Mouse (Mus musculus) liver, embryonic 11.5 days (tissue): ENCODE data around the gene S100a2. TPM values are rescaled to one million over a fixed set of nuclear protein-coding genes. Genes with fewer than 3 reads are reported as not detected.
A peak's percentile ranks its signal among the peaks of the same experiment; 100 is the strongest.

Experiments used
- ATAC-seq: fragments of 200-750 bp; cut with Nextera tagmentation; replicated peaks from 2 replicates; pipeline ENCODE4 v1.8.0; 2017; ENCODE audit warnings: moderate number of reproducible peaks, mild to moderate bottlenecking, moderate TSS enrichment, moderate library complexity; ENCODE audit not compliant: low FRiP score
- DNase-seq: peaks from one replicate; pipeline ENCODE4 v3.0.0-alpha.2; 2017; ENCODE audit warnings: low spot score
- H3K27ac ChIP-seq: fragments of 300-500 bp; sonication (generic); 2 replicates; pipeline ENCODE4 v1.5.1; 2014; ENCODE audit warnings: mild to moderate bottlenecking, low read depth, low read length, control low read depth
- H3K27me3 ChIP-seq: fragments of 300-500 bp; sonication (generic); replicated peaks from 2 replicates; pipeline ENCODE4 v1.6.1; 2014; ENCODE audit warnings: low read length, mixed read lengths; ENCODE audit not compliant: control insufficient read depth, insufficient read depth
- H3K36me3 ChIP-seq: fragments of 300-500 bp; sonication (generic); 2 replicates; pipeline ENCODE4 v1.6.1; 2014; ENCODE audit warnings: mild to moderate bottlenecking, low read length, moderate library complexity, mixed read lengths; ENCODE audit not compliant: control insufficient read depth, insufficient read depth
- H3K4me1 ChIP-seq: fragments of 300-500 bp; sonication (generic); replicated peaks from 2 replicates; pipeline ENCODE4 v1.6.1; 2014; ENCODE audit warnings: low read length, mixed read lengths; ENCODE audit not compliant: control insufficient read depth, insufficient read depth
- H3K4me2 ChIP-seq: fragments of 300-500 bp; sonication (generic); 2 replicates; pipeline ENCODE4 v1.6.1; 2014; ENCODE audit warnings: mild to moderate bottlenecking, control low read depth, moderate library complexity
- H3K4me3 ChIP-seq: fragments of 300-500 bp; sonication (generic); 2 replicates; pipeline ENCODE4 v1.5.1; 2014; ENCODE audit warnings: low read depth, low read length, control low read depth
- H3K9ac ChIP-seq: fragments of 300-500 bp; sonication (generic); 2 replicates; pipeline ENCODE4 v1.6.1; 2014; ENCODE audit warnings: low read depth, low read length, control low read depth
- H3K9me3 ChIP-seq: fragments of 300-500 bp; sonication (generic); 2 replicates; pipeline ENCODE4 v1.6.1; 2016; ENCODE audit warnings: low read length, inconsistent platforms, mixed read lengths; ENCODE audit not compliant: control insufficient read depth
- WGBS: fragments of 180-500 bp; shearing (Covaris S2); extraction: QIAGEN DNeasy Blood & Tissue Kit; methylation state at CpG from one replicate; pipeline ENCODE4 v1.1.7; 2014; 5-methylcytosine and 5-hydroxymethylcytosine counted together
- polyA plus RNA-seq: library from polyadenylated mRNA; unstranded; fragments of >200 nt; fragmentation: Nextera tagmentation; extraction: Ambion mirVana; gene quantifications from 2 replicates; pipeline ENCODE4 v1.2.1, GENCODE M21; 2014

Gene S100a2
- polyA plus RNA-seq, 1 experiment from 2014 or later = not detected

DNA sequence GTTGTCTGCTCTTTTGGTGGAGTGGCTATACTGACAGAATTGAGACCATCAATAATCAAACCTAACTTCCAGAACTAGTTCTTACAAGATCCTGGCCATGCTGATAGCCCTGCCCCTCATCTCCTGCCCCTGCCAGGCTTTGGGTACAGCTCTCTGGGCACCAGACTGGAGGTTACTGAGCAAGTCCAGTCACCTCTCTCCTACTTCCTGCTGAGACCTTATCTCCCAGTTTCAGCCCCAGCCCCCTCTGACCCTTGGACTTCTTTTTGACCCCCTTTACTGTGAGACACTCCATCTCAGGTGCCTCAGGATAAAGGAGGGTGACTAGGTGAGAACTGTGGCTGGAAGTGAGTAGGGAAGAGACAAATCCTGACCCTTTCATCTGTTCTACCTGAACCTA, 19.1 kb downstream of the S100a2 start:
- no peak for ATAC-seq
- H3K4me1 ChIP-seq = 0 out of 2 replicates have a peak, but pooled peaks cover 3% of the 10 kb centered on the region

DNA sequence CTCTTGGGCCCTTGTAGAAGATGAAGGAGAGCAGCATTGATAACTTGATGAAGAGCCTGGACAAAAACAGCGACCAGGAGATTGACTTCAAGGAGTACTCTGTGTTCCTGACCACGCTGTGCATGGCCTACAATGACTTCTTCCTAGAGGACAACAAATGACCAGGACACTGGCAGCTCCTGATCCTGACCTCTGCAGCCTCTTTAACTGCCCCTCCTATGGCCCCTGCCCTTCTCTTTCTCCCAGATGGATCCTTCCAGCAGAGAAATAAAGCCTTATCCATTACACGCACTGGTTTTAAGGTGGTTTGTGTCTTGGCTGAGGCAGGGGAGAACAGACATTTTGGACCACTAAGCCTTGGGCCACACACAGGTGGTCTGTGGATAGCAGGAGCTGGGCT, 21.4 kb downstream of the S100a2 start:
- no peak for ATAC-seq
- WGBS = 82% methylated on average over 3 of the region's 3 CpGs

More for the DNA sequence above, 19.1 kb downstream of the S100a2 start:
- Histone ChIP-seq H3K4me3 (no peak overlapping the region), H3K9me3 (no peaks in the 10 kb centered on the region), H3K27me3 (no peaks in the 10 kb centered on the region), H3K9ac (no peak overlapping the region), H3K27ac (no peak overlapping the region), H3K36me3 (no peaks in the 10 kb centered on the region), H3K4me2 (no peak overlapping the region)
- DNase-seq = no peak

DNA sequence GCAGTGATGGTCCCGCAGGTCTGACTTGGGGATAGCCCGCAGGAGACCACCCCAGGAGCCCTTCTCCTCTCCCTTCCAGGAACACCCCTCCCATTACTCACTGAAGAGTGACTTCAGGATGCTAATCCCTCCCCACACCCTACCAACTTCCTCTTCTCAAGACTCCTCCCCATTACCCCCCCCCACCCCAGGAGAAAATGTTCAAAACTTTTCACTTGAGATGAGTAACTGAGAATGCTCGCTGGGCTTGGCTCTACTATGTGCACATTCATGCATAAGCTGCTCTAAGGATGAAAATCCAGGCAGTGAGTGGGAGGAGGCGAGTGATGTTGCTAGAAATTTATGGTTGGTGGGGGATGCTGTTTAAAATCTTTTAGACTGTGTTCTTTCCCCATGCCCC, 22.0 kb downstream of the S100a2 start:
- Histone ChIP-seq H3K36me3 (no peaks in the 10 kb centered on the region), H3K4me2 (no peak overlapping the region), H3K9ac (no peak overlapping the region), H3K27me3 (no peaks in the 10 kb centered on the region), H3K27ac (no peak overlapping the region), H3K9me3 (no peaks in the 10 kb centered on the region), H3K4me3 (no peak overlapping the region), H3K4me1 (0 out of 2 replicates have a peak, but pooled peaks cover 3% of the 10 kb centered on the region)
- ATAC-seq (no peak), DNase-seq (no peak)
- WGBS = 42% methylated on average over 4 of the region's 4 CpGs

More for the DNA sequence above, 21.4 kb downstream of the S100a2 start:
- H3K27me3 ChIP-seq = no peaks in the 10 kb centered on the region
- DNase-seq = no peak
- no peaks in the 10 kb centered on the region for H3K36me3 ChIP-seq
- H3K4me2 ChIP-seq = no peak overlapping the region
- no peaks in the 10 kb centered on the region for H3K9me3 ChIP-seq
- H3K27ac ChIP-seq = no peak overlapping the region
- no peak overlapping the region for H3K4me3 ChIP-seq
- 0 out of 2 replicates have a peak, but pooled peaks cover 3% of the 10 kb centered on the region for H3K4me1 ChIP-seq
- no peak overlapping the region for H3K9ac ChIP-seq

DNA sequence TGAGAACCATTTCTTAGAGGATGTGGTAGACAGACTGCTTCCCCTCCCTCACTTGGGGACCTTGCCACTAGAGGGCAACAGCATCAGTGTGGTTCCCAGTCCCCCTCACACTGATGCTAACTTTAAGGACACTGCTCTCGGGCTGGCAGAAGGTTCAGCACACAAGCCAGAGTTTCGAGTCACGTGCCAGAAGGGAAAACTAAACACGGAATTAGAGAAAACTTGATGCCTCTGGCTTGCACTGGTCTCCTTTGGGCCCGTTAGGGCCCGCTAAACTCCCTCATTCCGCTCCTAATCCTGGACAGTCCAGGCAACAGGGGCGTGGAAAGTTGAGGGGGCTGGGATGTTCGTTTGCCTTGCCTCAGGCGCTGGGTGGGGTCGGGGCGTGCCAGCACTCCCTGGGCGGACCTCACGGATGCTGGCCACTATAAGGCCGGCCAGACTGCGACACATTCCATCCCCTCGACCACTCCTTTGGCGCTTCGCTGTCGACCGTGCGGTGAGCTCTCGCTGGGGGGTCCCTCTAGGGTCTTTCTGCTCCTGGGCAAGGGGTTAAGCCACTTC, 22.8 kb downstream of the S100a2 start, which contains the start of gene S100a6:
Gene S100a6, plus strand, starts transcription at position 155 of the 564 bp plus-strand sequence.
- H3K27ac ChIP-seq = no peak within 1 kb of the TSS
- H3K4me2 ChIP-seq = peak within 1 kb of the TSS; percentile 66
- 0 out of 2 replicates have a peak, but pooled peaks cover 3% of the 10 kb centered on the region for H3K4me1 ChIP-seq
- H3K36me3 ChIP-seq = no peaks in the 10 kb centered on the region
- H3K9me3 ChIP-seq = no peaks in the 10 kb centered on the region
- 0 out of 2 replicates have a peak within 1 kb of the TSS, but pooled peaks have one; percentile 15 for H3K9ac ChIP-seq
- no peaks in the 10 kb centered on the region for H3K27me3 ChIP-seq
- WGBS = under 1% methylated on average over 23 of the region's 23 CpGs
- DNase-seq (peak; percentile 56), ATAC-seq (peak; percentile 60)
- H3K4me3 ChIP-seq = peak within 1 kb of the TSS; percentile 21

DNA sequence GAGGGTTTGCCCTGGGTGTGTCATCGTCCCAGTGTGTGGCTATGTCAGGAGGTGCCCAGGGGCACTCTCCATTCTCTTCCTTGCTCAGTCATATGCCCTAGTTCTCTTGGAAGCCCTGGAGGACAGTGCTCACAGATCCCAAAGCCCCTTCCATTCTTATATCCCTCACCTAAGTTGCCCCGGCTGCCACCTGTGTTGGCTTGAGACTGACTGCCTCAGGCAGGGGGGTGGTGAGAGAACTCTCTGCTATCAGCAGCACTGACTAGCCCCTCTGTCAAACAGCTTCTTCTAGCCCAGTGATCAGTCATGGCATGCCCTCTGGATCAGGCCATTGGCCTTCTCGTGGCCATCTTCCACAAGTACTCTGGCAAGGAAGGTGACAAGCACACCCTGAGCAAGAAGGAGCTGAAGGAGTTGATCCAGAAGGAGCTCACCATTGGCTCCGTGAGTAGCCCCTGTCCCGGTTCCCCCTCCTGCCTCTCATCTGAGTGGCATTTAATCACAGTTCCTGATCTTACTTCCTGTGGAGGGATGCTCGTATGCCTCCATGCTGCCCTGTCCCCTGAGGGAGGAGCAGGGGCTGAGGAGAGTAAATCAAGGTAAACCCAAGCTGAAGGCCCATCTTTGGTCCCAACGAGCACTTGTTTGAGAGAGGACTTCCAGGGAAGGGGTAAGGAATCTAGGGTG, 23.6 kb downstream of the S100a2 start:
- H3K27me3 ChIP-seq = no peaks in the 10 kb centered on the region
- H3K4me1 ChIP-seq = 0 out of 2 replicates have a peak, but pooled peaks cover 3% of the 10 kb centered on the region
- no peaks in the 10 kb centered on the region for H3K36me3 ChIP-seq
- no peaks in the 10 kb centered on the region for H3K9me3 ChIP-seq
- 48% methylated on average over 7 of the region's 7 CpGs for WGBS
- H3K4me3 ChIP-seq = no peak overlapping the region
- DNase-seq (no peak), ATAC-seq (no peak)
- H3K9ac ChIP-seq = no peak overlapping the region
- no peak overlapping the region for H3K27ac ChIP-seq
- H3K4me2 ChIP-seq = peak overlapping the region; percentile 66

DNA sequence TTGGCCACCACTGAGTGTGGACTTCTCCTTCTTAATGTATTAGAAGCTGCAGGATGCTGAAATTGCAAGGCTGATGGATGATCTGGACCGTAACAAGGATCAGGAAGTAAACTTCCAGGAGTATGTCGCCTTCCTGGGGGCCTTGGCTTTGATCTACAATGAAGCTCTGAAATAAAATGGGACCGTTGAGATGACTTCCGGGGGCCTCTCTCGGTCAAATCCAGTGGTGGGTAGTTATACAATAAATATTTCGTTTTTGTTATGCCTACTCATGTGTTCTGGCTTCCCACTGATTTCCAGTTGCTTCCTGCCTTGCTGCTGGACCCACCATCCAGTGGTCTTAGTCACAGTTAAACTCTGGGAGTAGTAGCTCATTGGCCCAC, 24.1 kb downstream of the S100a2 start:
- WGBS = 76% methylated on average over 6 of the region's 6 CpGs
- Histone ChIP-seq H3K27ac (no peak overlapping the region), H3K36me3 (no peaks in the 10 kb centered on the region), H3K9ac (no peak overlapping the region), H3K4me1 (0 out of 2 replicates have a peak, but pooled peaks cover 3% of the 10 kb centered on the region), H3K4me2 (no peak overlapping the region), H3K27me3 (no peaks in the 10 kb centered on the region), H3K4me3 (no peak overlapping the region), H3K9me3 (no peaks in the 10 kb centered on the region)
- ATAC-seq = no peak
- DNase-seq = no peak

DNA sequence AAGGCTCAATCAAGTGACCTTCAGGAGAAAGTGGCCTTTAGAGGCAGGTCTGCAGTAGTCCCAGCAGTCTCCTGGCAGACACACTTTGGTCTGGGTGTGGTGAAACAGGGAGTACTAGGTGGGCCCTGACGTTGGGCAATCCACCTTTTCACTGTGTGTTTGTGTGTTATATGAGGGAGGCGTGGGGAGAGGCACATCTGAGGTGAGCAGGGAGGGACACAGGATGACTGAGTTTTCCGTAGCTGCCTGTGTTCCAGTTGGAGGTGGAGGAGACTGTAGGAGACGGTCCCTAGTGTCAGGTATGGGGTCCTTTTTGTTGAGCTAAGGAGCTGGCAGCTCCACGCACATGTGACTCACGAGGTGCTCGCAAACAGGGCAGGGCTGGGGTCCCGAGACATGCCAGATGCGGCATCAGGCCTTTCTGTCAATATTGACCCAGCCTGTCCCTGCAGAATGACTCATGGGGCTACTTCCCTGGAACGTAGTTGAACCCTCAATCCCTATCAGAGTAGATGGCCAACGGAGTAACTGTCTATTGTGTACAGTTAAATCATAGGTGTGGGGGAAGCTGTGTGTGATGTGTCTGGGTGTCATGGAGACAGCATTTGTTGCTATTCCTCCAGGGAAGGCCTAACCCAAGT, 24.7 kb downstream of the S100a2 start:
- Histone ChIP-seq H3K27ac (no peak overlapping the region), H3K36me3 (no peaks in the 10 kb centered on the region), H3K9me3 (no peaks in the 10 kb centered on the region), H3K4me2 (no peak overlapping the region), H3K4me1 (0 out of 2 replicates have a peak, but pooled peaks cover 3% of the 10 kb centered on the region), H3K4me3 (no peak overlapping the region), H3K9ac (no peak overlapping the region), H3K27me3 (no peaks in the 10 kb centered on the region)
- DNase-seq (no peak), ATAC-seq (no peak)
- 76% methylated on average over 11 of the region's 11 CpGs for WGBS

DNA sequence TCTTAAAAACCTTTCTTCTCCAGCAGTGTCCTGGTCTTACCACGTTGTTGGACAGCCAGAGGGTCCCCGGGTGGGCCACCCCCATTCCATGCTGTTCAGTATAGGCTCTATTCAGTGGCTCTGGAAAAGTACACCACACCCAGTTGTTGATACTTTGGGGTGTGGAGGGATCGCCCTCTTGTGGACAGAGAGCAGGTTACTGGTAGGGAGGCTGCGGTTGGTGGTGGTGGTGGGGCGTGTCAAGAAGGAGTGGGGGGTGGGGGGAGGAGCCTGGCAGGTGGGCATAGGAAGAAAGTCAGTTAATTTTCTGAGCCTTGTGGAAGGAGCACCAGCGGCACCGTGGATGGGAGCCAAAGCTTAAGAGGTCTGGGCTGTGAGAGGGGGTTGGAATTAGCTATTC, 25.4 kb downstream of the S100a2 start:
- Histone ChIP-seq H3K27me3 (no peaks in the 10 kb centered on the region), H3K4me3 (no peak overlapping the region), H3K36me3 (no peaks in the 10 kb centered on the region), H3K4me2 (no peak overlapping the region), H3K4me1 (0 out of 2 replicates have a peak, but pooled peaks cover 3% of the 10 kb centered on the region), H3K9me3 (no peaks in the 10 kb centered on the region), H3K27ac (no peak overlapping the region), H3K9ac (no peak overlapping the region)
- 9% methylated on average over 7 of the region's 7 CpGs for WGBS
- DNase-seq (peak; percentile 56), ATAC-seq (peak; percentile 53)
